Mouse (Mus musculus) small intestine, adult 2 months (tissue): ENCODE data around the gene Lrba.

ENCODE experiments used
- CTCF ChIP-seq: fragments of 200-500 bp; IDR thresholded peaks from 2 replicates; pipeline ENCODE4 v1.5.1; 2012; ENCODE audit warnings: low read depth, mild to moderate bottlenecking, control low read depth, inconsistent platforms, low read length, moderate library complexity, mixed read lengths; ENCODE audit not compliant: insufficient replicate concordance, insufficient read length; ENCODE audit errors: extremely low read depth
- POLR2A ChIP-seq: fragments of 200-500 bp; IDR thresholded peaks from 2 replicates; pipeline ENCODE4 v1.6.1; 2012; ENCODE audit warnings: low read depth, mild to moderate bottlenecking, control low read depth, inconsistent platforms, low read length, moderate library complexity

DNA sequence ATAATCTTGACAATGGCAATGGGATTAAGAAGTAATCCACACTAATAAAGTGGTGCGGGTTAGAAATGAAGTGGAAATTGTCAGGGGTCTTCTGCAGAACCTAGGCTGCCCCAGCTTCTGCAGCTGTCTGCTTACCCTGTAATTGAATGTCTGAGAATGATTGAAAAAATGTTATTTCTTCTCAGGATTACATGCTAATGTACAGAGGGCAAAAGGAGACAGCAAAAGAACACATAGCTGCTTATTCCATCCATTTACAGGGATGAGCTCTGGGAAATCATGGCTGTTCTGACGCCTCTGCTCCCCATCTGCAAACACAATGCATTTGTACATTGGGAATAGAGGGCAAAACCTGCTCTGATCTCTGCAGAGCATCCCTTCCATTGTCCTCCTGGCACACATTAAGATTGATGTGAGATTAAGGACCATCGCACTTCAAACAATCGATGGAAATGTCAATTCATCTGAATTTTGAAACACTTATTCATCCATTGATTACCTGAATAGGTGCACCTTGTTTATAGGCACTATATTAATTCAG lies 316.7 kb downstream of the Lrba start:
- TF ChIP-seq CTCF (no peak), POLR2A (no peak)
